Mouse (Mus musculus) spleen, postnatal 36 days (tissue): Measurements from ENCODE around the gene Cox5b.

Experiments used
- DNase-seq, 2 experiments: peaks; one replicate each; pipeline ENCODE4 v3.0.0; 2022; ENCODE audit warnings: low spot score in 2 of 2, mixed read lengths in 1 of 2

Cox5b gene

DNA sequence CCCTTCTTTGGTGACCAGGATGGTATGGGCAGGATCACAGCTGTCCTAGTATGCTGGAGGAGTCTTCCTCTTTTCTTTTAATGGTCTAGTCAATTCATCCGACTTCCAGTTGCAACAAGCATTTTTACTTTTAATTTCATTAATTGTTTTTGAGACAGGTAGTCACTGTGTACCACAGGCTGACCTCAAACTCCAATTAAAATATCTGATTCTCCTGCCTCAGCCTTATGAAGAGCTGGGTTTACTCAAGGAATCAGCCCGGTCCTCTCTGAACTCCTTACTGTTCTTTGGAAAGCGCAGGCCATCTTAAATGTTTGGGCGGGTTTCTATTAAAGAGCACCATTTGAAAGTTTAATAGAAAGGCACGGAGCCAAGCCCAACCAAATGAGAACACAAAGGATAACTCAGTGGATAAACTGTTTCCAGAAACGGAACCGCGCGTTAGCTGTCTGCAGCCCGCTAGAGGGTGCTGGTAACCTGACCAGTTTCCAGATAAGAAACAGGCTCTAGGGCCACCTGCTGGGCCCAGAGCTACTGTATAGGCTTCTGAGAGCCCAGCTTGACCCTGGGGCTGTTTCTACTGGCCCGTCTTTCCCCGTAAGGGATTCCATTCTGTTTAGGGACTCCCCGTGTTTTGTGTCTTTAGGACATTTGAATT is 7.3 kb upstream of the Cox5b start:
- DNase-seq, result peak; percentile 70 to 71

DNA sequence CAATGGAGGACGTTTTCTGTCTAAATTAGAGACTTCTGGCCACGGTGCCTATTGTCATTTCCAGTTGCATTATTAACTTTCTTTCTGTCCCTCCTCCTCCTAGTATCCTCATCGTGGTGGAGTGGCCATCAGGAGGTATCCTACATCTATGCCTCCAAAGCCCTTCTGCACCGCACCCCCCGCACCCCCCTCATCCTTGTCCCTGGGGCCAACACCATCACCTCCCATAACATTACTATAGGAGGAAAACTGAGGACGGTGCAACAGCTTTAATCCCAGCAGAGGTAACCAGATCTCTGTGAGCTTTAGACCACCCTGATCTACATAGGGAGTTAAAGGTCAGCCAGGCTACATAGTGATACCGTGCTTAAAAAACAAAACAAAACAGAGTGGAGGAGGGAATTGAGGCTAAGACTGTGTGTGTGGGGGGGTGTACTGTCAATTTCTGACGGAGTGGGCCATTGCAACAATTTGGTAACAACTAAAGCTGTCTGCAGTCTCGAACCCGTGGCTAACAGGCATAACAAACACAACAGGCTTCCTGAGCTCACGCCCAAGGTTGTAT is 496 bp upstream of the Cox5b start:
- no peak for DNase-seq

DNA sequence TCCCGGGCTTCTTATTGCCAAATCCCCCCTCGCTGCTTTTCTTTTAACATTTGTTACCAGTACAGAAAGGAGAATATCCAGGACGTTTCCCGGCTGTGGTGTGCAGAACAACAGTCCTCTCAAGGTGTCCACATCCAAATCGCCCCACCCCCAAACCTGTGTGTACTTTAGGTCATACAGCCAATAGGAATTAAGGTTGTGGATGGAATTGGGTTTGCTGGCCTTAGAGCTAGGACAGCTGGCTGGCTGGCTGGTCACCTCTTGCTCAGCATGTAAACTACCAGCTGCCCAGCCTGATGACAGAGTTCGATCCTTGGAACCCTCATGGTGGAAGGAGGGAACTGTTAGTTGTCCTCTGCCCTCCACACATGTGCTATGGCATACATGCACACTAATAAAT is 3.6 kb downstream of the Cox5b start:
- no peak for DNase-seq

- DNase-seq, result no peak
These were observed 5.2 kb downstream of the Cox5b start for GRCm38 (mm10) chr1:36696411-36696810.

GRCm38 (mm10) chr1:36697030-36697429 is 5.8 kb downstream of the Cox5b start:
- DNase-seq, result no peak

DNA sequence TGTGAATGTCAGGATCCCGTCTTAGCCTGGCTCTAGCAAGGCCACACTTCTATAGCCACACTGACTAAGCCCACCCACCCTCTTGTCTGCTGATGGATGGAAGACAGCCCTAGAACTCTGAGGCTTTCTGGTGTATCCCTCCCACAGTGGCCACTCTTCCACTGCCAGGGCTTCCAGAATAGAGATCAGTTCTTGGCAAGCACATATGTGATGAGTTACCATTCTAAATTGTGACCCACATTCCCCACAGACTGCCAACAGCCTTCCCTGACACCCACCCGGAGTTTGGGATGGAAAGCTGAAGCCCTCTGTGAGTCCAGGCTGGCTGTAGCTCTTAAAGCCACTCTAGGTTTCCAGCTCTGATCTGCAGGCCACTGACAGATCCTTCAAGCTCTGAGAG is 15.9 kb downstream of the Cox5b start:
- DNase-seq, result no peak

DNA sequence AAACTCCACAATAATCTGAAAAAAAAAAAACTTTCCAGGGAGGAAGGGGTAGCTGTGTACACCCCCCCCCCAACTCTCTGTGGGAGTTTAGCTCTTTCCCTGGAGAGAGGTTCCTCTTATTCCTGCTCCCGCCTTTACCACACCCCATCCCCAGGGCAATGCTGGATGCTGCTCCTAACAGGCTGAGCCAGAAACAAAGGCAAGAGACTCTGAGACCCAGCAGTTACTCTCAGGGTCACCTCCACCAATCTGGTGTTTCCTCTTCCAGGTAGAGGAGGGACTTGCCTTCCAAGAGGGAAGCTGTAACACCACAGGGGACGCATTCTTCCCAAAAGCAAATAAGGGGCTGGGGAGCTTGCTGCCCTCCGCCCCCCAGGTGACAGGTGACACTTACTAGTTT is 16.5 kb downstream of the Cox5b start:
- DNase-seq, result no peak

GRCm38 (mm10) chr1:36708626-36709025 is 17.4 kb downstream of the Cox5b start:
- no peak for DNase-seq

DNA sequence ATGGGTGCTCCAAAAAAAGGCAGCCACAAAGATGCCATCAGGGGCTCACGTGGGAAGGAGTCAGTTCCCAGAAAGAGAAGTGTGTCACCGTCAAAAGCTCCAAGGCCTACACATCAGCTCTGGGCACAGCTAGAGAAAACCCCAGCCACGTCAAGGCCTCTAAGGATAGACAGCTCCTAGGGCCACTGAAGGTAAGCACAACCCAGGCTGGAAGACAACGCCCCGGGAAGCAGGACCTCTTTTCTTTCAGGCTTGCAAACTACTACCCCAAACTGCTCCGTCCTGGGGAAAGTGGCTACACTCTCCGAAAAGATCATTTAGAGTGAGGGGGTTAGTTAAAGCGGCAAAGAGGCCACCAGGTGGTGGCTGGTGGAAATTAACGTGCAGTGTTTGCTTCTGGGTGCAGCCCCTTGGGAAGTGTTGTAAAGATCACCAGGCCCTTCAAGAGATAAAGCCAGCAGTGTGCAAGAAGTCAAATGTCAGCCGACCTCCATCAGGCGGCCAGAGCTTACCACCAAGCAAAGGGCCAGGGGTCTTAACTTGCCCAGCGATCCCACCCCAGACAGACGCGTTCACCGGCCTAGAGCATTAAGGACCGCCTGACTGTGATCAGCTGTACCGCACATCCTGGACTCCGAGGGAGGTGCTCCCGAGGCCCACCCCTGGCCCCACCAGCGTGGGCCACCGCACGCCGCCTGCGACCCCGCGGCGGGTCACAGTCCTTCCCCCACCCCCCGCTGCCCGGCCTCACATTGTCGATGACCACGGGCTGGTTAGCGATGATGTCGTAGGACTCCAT is 18.0 kb downstream of the Cox5b start:
- peak; percentile 28 to 48 for DNase-seq

- DNase-seq, result peak; percentile 98
These were observed 18.6 kb downstream of the Cox5b start, which contains the start of gene 4933424G06Rik for GRCm38 (mm10) chr1:36709854-36710280. Gene 4933424G06Rik (plus strand): TSS chr1:36710149.

DNA sequence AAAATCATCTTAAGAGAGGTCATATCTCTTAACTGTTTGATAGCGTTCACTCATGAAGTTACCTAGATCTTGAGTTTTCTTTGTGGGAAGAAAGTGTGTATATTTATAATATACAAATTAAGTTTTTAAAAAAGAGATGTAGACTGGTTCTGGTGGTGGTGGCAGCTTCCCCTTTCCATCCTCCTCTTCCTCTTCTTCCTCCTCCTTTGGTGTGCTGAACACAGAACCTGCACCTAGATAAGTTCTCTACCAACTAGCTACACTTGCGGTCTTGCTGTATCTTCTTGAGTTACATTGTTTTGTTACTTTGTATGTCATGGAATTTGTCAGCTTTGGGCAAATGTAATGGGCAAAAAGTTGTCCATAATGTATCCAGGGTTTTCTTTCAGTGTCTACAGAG is 19.9 kb downstream of the Cox5b start:
- no peak for DNase-seq

DNA sequence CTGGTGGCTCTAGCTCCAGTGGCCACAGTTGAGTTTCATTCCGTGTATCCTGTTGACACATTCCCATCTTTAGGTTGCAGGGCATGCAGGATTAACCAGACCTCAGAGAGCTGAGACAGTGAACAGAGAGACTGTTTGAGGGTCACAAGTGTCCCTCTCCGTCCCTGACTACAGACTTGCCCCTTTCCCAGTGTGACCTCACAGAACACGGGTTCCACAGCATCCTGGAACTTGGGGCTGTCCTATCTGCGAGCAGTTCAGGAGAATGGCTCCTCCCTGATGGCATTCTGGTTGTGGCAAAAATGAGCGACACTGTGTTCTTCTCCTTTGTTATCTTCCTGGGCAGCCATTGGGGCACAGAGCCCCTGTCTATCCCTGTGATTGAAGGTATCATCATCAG is 23.1 kb downstream of the Cox5b start, which contains the start of gene Actr1b:
Actr1b (minus strand) TSS at position 112 of the 400 bp plus-strand sequence.
- no peak for DNase-seq

DNA sequence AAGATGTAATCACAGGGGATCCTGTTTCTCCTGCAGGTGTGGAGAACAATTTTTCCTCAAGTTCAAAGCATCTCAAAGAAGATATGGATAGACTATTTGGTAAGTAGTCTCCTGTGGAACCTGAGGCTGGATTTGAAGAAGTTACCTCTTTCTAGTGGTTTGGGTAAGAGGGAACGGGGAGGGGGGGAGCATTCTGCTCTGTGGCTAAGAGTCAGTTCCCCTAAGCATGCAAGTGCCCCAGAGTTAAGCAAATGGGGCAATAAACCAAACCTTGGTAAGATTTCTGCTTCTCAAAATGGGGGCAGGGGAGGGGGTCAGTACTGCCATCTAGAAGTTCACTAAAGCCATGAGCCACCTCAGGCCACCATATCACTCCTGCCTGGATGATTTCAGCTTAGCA is 27.5 kb downstream of the Cox5b start:
- DNase-seq, result no peak

- DNase-seq, result no peak
These were observed 32.2 kb downstream of the Cox5b start for GRCm38 (mm10) chr1:36723146-36724056.

DNA sequence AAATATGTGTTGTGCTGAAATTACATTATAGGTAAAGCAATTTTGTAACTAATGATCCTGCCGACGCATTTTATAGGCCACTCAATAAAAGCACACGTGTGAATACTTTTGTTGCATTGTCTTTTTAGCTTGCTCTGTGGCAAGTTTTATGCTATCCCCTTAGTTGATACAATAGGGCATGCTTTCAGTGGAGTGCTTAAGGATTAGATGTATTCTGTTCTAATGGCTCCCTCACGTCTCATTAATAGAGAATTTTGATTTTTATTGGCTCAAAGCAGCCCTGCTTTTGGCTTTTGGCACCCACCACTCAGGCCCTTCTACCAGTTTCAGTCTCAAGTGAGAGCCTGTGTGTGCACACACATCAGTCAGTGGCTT is 32.8 kb downstream of the Cox5b start:
- no peak for DNase-seq

GRCm38 (mm10) chr1:36737300-36737699 is 46.1 kb downstream of the Cox5b start:
- DNase-seq, result peak; percentile 64 to 74

DNA sequence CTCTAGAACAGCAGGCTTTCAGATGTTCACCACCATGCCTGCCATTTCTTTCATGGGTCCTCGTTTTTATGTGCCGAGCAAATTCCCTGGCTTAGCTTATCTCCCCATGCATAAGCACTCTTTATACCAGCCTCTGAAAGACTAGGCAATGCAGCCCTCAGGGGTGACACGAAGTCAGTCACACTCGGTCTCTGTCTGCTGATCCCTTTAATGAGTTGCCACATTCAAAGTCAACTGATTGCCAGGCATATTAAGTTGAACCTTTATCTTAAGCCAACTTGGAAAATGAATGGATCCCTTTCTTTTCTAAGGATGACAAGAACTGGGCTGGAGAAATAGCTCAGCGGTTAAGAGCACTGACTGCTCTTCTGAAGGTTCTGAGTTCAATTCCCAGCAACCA is 48.0 kb downstream of the Cox5b start:
- DNase-seq, result no peak

DNA sequence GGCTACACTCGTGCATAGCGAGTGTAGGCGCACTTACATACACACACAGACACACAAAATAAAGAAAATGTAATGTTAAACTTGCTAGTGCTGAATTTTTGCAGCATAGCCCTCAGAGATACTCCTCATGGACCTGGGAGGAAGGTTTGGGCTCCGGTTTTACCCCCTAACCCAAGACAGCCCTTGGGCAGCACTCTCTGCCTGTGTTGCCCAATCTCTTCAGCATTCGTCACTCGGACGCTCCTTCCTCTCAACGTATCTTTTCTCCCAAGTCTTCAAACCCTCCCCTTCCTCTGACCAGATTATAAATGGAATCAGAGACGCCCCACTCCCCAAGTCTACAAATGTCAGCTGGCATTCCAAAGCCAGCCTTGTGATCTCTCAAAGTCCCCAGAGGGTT is 51.8 kb downstream of the Cox5b start:
- DNase-seq, result no peak
